Mouse (Mus musculus) thymus, adult 18-20 months (tissue): ENCODE data around the gene Dcaf12.

Experiments used
- DNase-seq, 2 experiments: peaks; one replicate each; pipeline ENCODE4 v3.0.0; 2022; ENCODE audit warnings: mixed read lengths in 2 of 2

The Dcaf12 gene

DNA sequence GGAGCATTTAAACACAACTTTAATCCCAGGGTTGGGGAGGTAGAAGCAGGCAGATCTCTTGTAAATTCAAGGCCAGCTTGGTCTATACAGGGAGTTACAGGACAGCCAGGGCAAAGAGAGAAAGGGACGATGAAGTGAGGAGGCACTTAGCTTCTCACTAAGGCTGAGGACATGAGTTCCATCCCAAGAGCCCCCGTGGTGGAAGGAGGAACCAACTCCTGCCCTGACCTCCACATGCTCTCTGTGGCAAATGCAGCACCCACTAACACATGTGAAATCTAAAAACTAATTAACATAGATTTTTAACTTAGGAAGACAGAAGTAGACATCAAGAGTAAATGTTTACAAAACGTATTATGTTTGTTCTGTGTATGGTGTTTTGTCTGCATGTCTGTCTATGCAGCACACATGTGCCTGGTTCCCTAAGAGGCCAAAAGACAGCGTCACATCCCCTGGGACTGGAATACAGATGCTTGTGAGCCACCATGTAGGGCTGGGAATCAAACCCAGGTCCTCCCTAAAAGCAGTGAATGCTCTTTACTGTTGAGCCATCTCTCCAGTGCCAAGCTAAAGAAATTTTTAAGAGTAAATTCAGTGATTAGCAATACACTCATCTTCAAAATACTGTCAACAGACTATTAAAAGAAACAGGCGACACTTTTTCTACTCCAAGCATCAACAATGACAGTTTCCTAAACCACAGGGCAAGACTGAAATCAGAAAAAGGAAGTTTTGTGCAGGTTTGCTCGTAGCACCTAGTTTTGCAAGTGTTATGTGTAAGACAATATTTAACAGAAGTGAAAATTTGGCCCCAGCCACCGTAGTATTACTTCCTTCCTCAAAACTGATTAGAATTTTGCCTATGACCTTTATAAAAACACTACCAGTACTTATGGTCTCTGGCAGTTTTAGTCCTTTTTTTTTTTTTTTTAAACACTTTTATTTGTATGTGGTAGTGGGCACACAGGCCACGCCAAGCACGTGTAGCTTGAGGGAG is 3.8 kb downstream of the Dcaf12 start:
- no peak for DNase-seq

DNA sequence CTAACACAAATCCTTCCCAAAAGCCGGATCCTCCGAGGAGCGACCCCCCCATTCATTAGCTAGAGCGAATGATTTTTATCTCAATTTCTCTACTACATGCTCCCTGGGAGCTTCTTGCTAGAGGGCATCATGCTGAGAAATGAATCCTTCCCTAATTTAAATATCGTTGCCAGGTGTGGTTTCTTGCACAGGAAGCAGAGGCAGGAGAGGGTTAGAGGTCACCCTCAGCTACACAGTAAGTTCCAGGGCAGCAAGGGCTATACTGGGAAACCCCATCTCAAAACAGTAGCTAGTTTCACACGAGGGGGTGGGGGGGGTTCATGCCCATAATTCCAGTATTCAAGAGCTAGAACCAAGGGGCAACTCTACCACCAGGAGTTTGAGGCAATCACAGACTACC is 7.3 kb downstream of the Dcaf12 start:
- no peak for DNase-seq

- no peak for DNase-seq
Observed at GRCm38 (mm10) chr4:41304302-41304701, 10.4 kb downstream of the Dcaf12 start.

GRCm38 (mm10) chr4:41303671-41304070 is 11.0 kb downstream of the Dcaf12 start:
- DNase-seq: no peak

GRCm38 (mm10) chr4:41298976-41299375 is 15.7 kb downstream of the Dcaf12 start:
- DNase-seq: no peak

GRCm38 (mm10) chr4:41295960-41296359 is 18.7 kb downstream of the Dcaf12 start:
- DNase-seq: no peak

GRCm38 (mm10) chr4:41295507-41295906 is 19.2 kb downstream of the Dcaf12 start:
- no peak for DNase-seq

DNA sequence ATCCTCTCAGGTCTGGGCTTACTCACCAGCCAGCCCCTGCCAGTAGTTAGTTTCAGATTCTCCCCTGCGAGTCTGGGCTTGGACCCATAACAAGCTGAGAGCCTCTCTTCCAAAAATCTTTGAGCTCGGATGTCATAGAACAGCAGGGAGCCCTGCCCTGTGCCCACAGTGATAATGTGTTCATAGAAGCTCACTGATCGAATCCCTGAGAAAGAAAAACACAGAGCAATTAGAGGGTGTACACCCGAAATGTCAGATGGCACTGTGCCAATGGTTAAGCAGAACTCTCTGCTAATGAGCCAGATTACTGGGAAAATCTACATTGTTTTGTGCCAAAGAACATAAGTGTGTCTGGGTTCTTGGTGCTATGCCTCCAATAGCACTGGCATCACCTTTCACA is 20.8 kb downstream of the Dcaf12 start:
- DNase-seq: no peak

- DNase-seq: no peak
Observed at GRCm38 (mm10) chr4:41289802-41290201, 24.9 kb downstream of the Dcaf12 start.

GRCm38 (mm10) chr4:41286420-41286819 is 28.3 kb downstream of the Dcaf12 start:
- DNase-seq: no peak

DNA sequence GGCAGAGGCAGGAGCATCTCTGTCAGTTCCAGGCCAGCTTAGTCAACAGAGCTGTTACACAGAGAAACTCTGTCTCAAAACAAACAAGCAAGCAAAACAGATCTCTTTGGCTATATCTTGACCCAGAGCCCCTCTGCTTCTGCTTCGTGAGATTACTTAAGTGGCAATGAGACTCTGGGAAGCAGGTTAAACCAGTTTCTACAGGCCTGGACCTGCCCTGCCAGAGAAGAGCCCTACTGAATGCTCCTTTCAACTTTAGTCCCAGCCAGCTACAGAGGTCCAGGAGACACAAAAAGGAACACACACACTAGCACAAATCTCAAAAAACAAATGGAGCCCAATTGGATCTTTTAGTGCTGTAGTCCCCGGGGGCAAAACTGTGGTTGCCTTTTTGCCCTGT is 30.6 kb downstream of the Dcaf12 start:
- DNase-seq: no peak

- DNase-seq: no peak
Observed at GRCm38 (mm10) chr4:41275927-41276326, 38.8 kb downstream of the Dcaf12 start.

GRCm38 (mm10) chr4:41274980-41275850 is 39.5 kb downstream of the Dcaf12 start, which contains the start of gene Ubap2:
Gene Ubap2 (minus strand): TSS chr4:41275144.
- DNase-seq: peak; percentile 94 to 96

DNA sequence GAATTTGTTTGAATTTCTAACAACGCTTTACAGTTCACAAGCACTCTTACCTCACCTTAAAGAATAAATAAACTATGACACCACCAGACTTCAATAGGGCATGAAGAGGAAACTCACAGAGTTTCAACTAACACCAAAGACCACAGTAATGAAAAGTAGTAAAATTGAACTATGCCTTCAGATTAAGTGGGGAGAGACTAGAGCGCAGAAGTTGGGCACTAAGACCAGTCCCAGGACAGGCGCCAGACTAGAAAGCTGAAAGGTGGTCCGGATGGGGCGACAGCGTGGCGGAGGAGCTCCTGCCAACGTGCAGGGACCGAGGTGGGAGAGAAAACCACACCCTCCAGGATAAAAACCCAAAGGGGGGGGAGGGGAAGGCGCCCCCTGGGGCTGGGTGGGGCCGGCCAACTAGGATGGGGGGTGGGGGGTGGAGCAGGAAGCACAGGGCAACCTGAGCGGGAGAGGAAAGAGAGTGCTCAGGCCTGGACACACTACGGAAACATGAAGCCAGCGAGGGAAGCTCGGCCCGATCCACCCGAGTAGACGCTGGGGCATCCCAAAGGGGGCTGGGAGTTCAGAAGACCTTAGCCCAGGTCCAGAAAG is 40.2 kb downstream of the Dcaf12 start:
- DNase-seq: no peak

DNA sequence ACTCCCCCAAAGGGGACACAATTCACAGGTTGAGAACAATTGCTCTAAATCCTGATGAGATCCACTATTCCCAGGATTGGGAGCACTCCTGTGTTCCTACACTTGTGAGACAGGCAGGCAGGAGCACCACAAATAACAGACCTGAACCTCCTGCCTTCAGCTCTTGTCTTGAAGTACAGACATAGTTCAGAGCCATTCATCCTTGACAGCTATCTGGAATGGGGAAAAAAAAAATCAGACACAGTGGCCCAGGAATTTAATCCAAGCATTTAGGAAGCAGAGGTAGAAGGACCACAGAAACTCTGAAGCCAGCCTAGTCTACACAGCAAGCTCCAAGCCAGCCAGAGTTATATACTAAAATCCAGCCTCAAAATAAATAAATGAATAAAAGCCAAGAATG is 46.6 kb downstream of the Dcaf12 start:
- no peak for DNase-seq

- no peak for DNase-seq
Observed at GRCm38 (mm10) chr4:41266350-41266749, 48.3 kb downstream of the Dcaf12 start.

DNA sequence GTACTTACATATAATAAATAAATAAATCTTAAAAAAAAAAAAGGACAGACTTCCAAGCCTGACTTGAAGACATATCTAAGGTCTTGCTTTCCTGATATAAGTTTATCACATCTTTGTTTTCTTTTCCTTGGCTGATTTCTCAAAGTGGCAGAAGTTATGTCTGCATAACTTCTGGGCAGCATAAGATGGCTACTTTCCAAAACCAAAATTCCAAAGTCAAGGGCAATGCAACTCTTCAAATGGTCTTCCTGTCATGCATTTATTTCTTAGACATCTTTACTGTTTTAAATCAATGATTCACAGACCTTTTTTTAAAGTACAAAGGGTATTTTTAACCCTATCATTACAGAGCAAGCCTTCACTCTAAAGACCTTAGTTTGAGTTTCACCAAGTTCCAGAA is 54.0 kb downstream of the Dcaf12 start:
- no peak for DNase-seq

DNA sequence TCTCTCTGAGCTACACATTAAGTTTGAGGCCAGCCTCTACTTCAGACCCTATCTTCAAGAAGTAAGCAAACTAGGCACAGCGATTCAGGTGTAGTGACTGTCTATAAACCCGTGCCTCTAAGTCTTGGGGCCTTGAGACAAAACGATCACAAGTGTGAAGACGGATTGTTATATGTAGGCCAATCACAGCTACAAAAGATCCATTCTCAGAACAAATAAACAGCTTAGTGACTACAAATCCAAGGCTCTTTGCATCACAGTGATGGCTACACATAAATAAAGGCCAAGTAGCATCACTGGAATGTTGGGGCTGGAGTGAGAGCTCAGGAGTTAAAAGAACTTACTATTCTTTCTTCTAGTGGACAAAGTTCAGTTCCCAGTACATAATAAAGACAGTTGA is 55.7 kb downstream of the Dcaf12 start:
- DNase-seq: no peak

DNA sequence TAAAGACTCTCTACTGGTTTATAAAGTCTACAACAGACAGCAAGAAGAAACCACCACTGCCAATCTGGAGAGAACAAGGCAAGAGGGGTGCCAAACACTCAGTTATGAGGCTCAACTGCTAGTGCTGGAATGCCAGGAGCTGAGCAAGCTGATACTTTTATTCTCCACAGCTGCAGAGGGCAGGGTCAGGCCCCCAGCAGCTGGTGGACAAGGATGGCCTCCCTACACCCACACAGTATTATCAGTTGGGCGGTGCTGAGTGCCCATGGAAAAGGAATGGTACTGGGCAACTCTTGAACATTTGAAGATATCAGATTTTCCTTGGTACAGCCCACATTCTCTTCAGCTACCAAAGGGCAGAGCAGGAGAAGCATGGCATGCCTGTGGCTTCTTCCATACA is 56.9 kb downstream of the Dcaf12 start:
- no peak for DNase-seq

DNA sequence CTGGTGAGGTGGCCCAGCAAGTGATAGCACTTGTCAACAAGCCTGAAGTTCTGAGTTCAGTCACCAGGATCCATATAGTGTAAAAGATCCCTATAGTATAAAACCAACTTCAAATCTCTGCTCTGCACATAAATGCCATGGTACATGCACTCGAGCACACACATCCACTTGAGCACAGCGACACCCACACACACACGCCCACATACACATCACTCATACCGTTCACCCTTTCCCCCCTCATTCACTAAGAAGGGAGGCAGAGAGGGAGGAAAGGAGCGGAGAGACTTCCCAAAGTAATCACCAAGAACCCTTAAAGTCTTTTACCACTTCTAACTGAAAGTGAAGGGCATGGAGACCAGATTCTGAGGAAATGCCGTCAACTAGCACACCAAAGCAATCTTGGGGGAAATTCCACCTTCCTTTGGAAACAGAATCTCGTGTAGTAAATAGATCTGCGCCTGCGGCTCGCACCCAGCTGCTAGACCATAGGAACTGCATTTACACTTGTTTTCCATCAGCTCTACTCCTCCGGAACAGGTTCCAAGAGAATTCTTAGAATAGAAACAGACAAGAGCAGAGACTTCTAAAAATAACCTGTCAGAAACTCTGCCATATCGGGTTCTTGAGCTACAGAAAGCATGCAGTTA is 59.0 kb downstream of the Dcaf12 start:
- no peak for DNase-seq

GRCm38 (mm10) chr4:41253756-41254155 is 60.9 kb downstream of the Dcaf12 start:
- no peak for DNase-seq

GRCm38 (mm10) chr4:41245408-41245807 is 69.3 kb downstream of the Dcaf12 start:
- no peak for DNase-seq
